Mouse (Mus musculus): ENCODE results near the gene Hps6. TPM values are rescaled to one million over a fixed set of nuclear protein-coding genes. Genes with fewer than 3 reads are reported as not detected.
A peak's percentile ranks its signal among the peaks of the same experiment; 100 is the strongest.

Gene Hps6
- total RNA-seq, 2 experiments from 2014 or later = 4.1 to 8.7 TPM

DNA sequence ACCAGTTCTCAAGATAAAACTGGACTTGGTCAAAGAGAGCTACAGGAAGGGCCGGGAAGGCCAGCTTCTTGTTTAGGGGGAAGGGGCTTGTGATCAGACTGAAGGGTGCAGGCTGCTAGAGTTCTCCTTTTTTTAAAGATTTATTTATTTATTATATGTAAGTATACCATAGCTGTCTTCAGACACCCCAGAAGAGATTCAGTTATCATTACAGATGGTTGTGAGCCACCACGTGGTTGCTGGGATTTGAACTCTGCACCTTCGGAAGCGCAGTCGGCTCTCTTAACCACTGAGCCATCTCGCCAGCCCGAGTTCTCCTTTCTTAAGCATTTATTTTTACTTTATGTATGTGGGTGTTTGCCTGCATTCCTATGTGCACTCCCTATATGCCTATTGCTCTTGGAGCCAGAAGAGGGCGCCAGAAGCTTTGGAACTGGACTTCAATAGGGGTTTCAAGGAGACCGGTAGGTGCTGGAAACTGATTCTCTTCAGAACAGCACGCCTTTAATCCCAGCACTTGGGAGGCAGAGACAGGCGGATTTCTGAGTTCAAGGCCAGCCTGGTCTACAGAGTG, 25.5 kb downstream of the Hps6 start:
- ATAC-seq (replicated peaks; ENCODE audit: poor library complexity, severe bottlenecking) = no peak

DNA sequence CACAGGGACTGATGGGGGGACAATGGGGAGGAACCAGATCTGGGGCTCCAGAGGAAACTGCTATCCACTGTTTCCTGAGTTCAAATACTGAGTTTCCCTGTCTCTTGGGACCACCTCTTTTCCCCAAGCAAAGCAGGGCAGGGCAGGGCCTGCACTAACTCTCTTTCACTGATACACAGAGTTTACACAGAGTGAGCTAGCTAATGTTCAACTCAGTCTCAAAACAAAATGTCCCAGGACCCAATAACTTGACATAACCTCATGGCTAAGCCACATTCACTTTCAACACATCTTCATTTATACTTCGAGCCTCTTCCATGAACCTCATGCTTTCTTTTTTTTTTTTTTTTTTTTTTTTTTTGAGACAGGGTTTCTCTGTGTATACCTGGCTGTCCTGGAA, 26.3 kb downstream of the Hps6 start:
- ATAC-seq (replicated peaks; ENCODE audit: poor library complexity, severe bottlenecking) = no peak

DNA sequence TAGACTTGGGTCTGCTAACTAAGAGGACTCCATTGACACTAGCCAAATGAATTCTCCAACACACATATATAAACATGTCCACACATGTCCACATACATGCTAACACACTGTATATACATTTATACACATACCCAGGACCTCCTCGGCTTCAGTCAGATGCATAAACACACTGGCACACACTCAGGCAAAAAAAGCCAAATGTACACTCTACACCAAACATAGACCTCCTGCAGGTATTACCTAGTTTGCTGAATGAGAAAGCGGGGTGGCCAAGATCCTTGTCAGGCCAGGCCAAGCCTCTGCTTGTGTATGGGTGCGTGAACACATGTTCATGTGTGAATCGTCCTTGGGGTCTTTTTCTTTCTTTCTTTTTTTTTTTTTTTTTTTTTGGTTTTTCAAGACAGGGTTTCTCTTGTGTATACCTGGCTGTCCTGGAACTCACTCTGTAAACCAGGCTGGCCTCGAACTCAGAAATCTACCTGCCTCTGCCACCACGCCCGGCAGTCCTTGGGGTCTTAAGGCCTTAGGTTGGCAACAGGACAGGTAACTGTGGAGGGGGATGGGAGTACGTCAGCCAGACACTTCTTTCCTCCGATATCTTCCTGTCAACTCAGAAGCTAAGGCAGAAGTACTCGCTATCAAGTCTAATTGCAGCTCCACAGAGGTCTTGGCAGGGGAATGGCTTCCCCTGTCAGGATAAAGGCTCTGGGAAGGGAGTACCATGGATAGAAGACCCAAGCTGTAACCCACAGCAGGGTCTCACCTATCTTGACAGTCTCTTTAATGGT, 27.1 kb downstream of the Hps6 start:
- ATAC-seq (replicated peaks; ENCODE audit: poor library complexity, severe bottlenecking) = no peak

DNA sequence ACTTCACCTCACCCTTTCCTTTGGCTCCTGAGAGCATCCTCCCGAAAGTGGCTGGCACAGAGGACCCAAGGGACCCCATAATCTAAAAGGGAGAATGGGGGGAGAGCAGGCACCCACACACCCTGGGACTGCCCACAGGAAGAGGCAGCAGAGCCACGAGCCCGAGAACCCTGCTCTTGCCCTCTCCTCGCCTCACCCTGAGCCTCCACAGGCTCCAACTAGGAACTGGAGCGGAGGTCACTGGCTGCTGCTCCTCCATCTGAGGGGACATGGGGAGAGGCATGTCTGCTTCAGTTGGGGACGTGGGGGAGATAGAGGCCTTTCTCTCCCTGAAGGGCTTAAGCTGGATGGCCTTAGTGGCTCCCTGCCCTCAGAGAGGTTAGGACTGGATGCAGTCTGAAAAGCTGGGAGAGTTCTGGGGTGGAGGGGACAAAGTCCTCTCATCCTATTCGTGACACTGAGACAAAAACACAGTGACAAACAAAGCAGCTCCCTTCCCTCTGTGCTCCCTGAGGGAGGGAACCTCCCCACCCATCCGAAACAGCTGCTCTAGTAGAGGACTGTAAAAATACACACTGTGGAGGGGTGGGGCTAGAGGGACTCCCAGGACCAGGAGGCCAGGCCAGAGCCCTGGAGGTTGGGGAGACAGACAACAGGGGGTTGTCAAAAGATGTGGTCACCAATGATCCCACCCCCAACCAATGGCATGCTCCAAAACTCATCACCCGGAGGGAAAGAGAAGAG, 28.6 kb downstream of the Hps6 start:
- no peak for ATAC-seq (replicated peaks; ENCODE audit: poor library complexity, severe bottlenecking)

DNA sequence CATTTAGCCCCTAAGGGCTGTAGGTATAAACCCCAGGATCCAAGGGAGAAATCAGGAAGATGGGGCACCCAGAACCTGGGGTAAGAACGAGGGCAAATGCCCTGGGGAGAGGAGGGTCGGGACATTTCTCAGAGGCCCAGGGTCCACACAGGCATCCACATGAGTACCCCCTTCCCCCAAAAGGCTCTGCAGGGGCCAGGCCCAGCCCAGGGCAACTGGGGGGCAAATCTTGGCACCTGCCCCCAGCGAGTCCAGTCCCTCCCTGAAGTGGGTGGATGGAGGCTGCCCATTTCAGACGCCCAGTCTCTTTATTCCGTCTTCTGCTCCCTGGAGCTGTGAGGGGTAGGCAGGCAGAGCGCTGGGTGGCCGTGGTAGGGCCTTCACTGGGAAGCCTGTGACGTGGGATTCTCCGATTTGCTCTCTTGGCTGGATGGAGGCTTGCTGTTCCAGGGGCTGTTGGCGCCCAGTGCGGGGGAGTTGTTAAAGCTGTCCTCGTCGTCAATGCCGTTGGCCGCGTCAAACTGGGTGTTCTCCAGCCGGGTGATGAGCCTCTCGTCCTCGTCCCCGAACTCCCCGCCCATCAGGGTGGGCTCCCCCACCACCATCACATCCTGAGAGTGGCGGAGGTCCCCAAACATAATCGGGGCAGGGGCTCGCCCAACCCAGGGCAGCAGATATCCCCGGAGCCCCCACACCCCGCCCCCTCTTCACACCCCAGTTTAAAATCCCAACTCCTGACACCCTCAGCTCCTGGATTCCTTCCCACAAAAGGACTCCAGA, 29.6 kb downstream of the Hps6 start:
- no peak for ATAC-seq (replicated peaks; ENCODE audit: poor library complexity, severe bottlenecking)

DNA sequence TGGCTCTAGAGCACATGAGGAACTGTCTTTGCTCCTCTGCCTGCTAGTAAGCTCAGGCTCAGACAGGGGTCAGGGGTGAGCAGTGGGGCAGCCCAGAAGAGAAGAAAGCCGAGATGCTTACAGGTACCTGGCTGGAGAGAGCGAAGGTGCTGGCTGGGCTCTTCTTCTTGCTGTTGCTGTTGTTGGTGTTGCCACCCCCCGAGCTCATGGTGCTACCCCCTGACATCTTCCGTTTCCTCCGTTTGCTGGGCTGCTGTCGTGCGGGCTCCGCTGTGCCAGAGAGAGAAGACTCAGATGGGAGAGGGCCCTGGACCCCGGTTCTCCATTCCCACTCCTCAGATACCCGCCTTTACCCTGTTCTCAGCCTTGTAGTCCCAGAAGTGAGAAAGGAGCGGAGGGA, 30.6 kb downstream of the Hps6 start:
- no peak for ATAC-seq (replicated peaks; ENCODE audit: poor library complexity, severe bottlenecking)

DNA sequence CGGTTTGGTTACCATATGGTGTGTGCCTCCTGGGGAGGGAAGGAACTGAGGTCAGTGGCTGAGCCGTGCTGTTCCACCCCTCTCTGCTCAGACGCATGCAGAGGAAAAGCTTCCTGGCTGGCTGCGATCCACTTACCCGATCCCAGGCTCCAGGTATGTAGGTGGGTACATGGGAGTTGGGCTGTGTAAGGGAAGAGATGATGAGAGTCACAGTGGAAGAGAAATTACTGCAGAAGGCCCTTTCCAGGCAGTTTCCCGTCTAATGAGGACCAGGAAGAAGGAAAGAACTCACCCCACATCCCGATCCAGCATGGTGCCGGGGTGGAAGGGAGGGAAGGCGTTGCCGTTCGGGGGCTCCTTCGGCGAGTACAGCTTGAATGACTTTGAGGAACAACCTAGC, 32.7 kb downstream of the Hps6 start:
- no peak for ATAC-seq (replicated peaks; ENCODE audit: poor library complexity, severe bottlenecking)

DNA sequence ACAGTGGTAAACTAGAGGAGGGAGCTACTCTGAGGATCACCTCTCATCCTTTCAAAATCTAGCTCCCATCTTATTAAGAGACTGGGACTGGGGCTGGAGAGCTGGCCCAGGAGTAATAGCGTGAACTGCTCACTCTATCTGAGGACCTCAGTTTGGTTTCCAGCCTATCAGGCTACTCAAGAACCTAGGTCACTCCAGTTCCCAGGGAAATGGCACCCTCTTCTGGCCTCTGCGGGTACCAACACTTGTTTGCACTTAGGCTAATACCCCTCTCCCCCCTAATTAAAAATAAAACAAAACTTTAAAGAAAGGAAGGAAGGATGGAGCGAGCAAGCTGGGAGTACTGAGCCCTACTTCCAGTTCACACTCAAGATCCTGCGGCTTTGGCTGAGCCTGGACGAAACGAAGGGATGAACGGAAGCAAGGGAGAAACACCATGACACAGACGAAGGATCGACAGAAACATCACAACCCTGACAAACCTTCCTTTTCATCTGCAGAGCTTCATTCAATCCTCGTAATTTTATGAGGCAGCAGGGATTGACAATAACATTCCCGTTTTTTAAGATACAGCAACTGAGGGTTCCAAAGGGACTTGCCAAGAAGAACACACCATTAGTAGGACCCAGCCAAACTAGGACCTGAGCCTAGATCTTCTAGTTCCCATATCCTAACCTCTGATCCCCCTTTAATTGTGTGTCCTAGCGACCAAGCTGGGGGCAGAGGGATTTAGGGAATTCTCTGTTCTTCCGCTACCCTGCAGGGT, 33.4 kb downstream of the Hps6 start:
- ATAC-seq (replicated peaks; ENCODE audit: poor library complexity, severe bottlenecking) = no peak

DNA sequence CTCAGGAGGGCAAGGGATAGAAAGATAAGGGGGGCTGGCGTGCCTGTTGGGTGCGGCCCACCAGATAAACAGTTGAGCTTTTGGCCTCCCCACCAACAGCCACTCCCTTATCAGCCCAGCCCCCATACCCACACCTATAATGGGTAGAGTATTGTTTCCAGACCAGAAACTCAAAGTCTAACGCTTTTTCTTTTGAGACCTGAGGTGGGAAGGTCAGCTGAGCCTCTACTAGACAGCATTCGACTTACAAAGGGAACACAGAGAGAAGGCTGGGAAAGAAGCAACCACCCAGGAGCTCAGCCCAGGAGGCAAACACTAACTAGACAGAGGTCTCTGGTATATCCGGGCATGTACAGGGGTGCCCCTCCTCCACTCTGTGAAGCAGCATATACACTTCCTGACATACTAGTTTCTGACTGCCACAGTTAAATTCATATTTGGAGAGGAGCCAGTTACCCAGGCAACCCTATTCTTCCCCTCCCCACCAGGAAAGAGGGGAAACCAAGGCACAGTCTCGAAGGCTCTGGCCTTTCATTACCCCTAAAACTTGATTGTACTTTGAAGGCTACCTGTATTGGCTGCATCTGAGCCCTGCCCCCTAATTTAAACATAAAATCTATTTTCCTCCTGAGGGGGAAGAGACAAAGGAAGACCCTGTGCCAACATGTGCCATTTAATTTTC, 34.1 kb downstream of the Hps6 start:
- no peak for ATAC-seq (replicated peaks; ENCODE audit: poor library complexity, severe bottlenecking)

DNA sequence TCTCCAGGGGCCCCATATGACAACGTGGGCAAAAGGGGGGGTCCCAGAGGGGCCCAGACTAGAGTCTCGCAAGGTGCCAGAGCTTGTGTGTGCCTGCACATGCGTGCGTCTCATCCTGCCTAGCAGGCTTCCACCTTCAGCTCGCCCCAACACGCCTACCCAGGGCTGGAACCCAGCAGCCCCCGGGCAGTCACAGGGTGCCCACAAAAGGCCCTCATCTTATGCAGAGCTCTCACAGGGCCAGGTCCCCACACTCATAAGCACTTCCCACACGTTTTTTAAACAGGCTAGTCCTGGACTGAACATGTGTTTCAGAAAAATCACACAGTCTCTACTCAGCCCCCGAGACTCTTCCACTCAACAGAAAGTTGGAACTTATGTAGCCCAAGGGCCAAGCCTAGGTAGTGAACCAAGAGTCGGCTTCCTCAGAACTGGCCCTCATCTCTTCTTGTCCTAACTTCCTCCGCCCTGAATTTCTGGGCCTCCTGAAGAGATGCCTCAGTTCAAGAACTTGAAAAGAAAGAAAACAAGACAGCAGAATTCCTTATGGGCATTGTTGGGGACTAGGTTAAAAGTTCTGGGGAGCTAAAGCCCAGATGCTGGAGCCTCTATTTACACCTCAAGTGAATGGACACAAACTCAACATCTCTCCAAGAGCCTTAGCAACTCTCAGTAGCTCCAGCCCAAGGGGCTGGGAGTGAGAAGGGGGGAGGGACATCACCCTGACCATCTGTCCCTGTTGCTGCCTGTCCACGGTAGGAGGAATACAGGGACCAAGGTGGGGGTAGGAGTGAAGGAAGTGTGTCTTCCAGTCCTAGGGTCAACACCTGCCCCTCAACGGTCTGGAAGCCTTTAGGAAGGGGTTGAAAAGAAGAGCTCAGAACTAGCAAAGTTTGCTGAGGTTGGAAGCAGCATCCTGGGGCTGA, 34.9 kb downstream of the Hps6 start:
- ATAC-seq (replicated peaks; ENCODE audit: poor library complexity, severe bottlenecking) = no peak

DNA sequence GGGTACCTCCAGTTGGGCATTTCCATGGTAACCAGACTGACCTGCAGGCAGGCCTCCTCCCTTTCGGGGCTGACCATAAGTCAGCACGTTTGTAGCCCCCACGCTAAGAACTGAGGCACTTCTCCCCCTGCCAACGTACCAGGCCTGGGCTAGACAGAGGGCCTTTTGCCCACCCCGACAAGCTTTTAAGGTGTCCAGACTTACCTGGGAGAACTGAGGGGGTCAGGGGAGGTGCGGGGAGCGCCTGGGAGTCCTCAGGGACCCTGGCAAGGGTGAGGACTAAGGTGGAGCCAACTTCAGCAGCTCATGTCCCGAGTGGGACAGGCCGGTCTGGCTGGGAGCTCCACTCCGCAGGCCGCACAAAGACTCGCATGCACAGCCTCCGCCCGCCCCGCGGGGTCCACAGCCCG, 35.5 kb downstream of the Hps6 start:
- no peak for ATAC-seq (replicated peaks; ENCODE audit: poor library complexity, severe bottlenecking)

DNA sequence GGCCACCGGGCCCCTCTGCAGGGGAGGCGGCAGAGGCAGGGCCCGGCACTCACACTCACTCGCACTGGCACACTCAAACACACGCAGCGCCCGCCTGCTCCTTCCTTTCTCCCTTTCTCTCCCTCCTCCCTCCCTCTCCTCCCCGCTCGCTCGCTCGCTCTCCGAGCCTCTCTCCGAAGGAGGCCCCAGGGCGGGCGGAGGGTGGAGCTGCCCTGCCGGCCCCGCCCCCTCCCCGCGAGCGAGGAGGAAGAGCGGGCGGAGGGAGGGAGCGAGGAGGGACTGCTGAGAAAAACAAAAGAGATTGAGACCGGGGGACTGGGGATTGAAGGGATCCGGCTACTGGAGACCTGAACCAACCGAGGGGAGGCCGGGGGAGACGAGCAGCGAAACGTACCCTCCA, 36.2 kb downstream of the Hps6 start:
- peak; percentile 89 for ATAC-seq (replicated peaks; ENCODE audit: poor library complexity, severe bottlenecking)

DNA sequence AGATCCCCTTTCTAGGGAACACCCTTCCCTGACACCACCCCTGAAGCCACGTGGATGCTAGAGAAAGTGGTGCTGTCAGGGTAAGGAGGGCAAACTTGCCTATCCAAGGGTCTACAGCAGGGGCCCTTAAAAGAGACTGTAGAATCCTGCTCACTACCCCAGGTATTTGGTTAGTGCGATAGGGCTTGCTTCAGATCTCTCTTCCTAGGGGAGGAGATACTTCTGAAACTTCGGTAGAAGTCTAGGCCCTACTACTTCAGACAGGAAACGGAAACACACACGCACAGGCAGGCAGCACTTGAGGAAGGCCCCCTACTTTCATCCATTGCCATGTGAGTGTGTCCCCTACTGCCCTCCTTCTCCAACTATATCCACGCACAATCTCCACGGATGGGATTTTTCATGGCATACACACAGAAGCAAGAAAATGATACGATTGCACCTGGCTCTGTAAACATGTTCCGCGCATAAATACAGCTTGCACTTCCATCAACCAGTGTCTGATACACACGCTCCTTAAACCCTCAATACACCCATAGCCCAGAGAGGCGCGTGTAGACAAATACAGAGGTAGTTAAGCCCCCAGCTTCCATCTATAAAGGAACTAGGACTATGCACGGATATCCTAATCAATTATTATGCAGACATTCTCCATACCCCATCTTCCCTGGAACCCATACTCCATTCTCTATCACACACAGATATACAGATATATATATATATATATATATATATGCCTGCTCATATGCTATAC, 37.0 kb downstream of the Hps6 start:
- ATAC-seq (replicated peaks; ENCODE audit: poor library complexity, severe bottlenecking) = no peak

DNA sequence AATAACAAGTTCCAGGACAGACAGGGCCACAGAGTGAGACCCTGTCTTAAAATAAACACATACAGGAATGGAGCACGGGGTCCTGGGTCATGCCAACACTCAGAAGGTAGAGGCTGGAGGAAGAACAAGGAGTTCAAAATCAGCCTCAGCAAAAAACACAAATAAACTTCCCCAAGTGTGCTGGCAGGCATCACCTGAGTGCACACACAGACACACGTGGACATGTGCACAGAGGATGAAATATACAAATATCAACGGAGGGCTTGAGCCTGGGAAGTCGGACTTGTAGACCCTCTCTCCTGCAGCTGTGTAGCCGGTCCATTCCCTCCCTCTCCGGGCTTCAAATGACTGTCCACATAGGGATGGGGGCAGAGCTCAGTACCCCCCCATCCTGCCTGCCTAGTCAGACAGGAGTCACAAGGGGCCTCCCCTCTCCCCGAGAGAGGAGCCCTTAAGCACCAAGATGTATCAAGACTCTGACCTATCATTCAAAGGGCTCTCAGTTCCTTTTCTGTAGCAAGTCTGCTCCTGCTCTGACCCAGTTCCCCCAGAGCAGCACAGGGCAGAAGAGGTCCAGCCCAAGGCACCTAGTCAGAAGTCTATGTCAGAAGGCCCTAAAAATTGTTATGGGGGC, 38.1 kb downstream of the Hps6 start:
- ATAC-seq (replicated peaks; ENCODE audit: poor library complexity, severe bottlenecking) = 0 out of 2 replicates have a peak, but pooled peaks have one; percentile 4

DNA sequence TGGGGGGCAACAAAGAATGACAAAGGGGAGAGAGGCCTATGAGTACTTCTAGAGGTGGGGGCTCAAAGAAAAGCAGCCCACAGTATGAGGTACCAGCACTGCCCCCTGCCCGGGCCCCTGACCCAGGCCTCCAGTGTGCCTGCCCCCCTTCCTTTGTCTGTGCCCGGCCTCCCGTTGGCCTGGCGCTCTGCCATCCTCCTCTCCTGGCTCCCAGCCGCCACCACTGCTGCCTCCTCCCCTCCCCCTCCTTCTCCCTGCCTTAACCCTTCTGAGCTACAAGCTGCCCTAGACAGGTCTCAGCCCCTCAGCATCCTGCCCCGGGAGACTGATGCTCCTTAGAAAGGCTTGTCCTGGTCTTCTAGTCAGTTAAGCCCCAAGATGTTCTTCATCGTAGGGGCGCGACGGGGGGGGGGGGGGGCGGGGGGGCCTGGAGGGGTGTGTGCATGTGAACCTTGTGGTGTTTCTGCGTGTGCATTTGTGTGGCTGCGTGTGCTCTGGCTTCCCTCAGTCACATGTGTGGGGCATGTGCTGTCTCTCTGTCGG, 38.7 kb downstream of the Hps6 start:
- ATAC-seq (replicated peaks; ENCODE audit: poor library complexity, severe bottlenecking) = no peak

DNA sequence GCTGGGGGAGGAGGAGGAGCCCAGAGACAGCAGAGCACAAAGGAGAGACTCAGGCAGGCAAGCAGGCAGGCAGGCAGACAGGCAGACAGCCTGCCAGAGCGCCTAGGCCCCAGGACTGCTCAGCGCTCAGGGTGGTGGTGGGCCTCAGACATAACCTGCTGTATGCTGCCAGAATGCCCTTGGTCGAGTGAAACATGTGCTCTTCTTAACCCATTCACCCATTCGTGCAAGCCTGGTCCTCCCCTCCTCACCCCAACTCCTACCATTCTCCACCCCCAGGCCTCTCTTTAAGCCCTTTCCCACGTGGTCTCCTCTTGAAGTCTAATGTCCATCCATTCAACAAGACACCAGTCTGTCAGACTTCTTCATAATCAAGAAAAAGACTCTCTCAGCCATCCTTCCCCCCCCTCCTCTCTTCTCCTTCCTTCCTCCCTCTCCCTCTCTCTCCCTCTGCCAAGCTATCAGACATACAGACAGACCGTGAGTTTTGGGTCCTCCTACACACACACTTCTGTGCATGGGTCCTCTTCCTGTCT, 39.2 kb downstream of the Hps6 start:
- ATAC-seq (replicated peaks; ENCODE audit: poor library complexity, severe bottlenecking) = no peak

DNA sequence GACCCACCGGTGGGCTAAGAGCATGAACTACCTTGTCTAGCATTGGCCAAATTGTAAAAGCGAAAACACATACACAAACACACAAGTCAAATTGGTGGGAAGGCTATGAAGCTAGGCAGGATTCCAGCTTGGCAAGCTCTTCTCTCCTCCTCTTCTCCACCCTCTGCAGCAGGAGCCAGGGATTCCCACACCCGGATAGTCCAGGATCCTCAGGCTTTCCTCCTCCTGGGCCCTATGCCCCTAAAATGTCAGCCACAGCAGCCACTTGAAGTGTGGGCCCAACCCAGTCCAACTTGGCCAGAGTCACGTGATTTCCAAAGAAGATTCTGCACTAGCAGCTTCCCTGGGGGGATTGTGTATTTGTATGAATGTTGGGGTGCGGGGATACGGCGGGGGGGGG, 40.1 kb downstream of the Hps6 start:
- ATAC-seq (replicated peaks; ENCODE audit: poor library complexity, severe bottlenecking) = no peak

Measured in granulocyte monocyte progenitor cell, adult 5-6 weeks (primary cell).